ENCODE assay signal across 8 mouse cellular contexts in genomic region chr13:44868037-44868650, GRCm38 (mm10).
DNase-seq lines count a peak whose midpoint lies in the region; ATAC-seq lines count a peak whose summit lies in the region.

No protein-coding gene starts in this region.

- peaks cover 6% of the 10 kb centered on the region; the same call in 1 of the 2 replicates for H3K9me3 ChIP-seq in hindbrain, embryonic 13.5 days
- H3K9me3 ChIP-seq in hindbrain, embryonic 11.5 days (ENCODE audit: control insufficient read depth, low read length), result no peaks in the 10 kb centered on the region

- H3K27me3 ChIP-seq in hindbrain, embryonic 13.5 days, result no peaks in the 10 kb centered on the region
- H3K27me3 ChIP-seq in hindbrain, embryonic 11.5 days (ENCODE audit: control insufficient read depth, insufficient read depth, low read length), result no peaks in the 10 kb centered on the region

- H3K27ac ChIP-seq in hindbrain, embryonic 13.5 days, result peak overlapping the region; percentile 66
- H3K27ac ChIP-seq in hindbrain, embryonic 11.5 days (ENCODE audit: low read depth, low read length), result no peak overlapping the region

- H3K4me3 ChIP-seq in hindbrain, embryonic 13.5 days, result no peak overlapping the region
- H3K4me3 ChIP-seq in hindbrain, embryonic 11.5 days (ENCODE audit: low read depth, low read length), result no peak overlapping the region

- 49% methylated on average over 4 of the region's 4 CpGs for WGBS in hindbrain, embryonic 13.5 days
- WGBS in hindbrain, embryonic 11.5 days, result 66% methylated on average over 4 of the region's 4 CpGs

- no peak for DNase-seq in hindbrain, embryonic 11.5 days (ENCODE audit: low spot score)
- DNase-seq in cerebellum, postnatal 36 days, result peak; percentile 41 to 46
- DNase-seq in layer of hippocampus, adult 9-11 months, result peak; percentile 56
- peak; percentile 76 to 80 for DNase-seq in right cerebral cortex, postnatal 10 days (ENCODE audit: low spot score in 2 of 2)
- no peak for DNase-seq in lung, postnatal 25 days (ENCODE audit: low spot score)
- DNase-seq in thymus, postnatal 25 days, result no peak
- DNase-seq in spleen, adult 18-20 months, result no peak

- peaks cover 35% of the 10 kb centered on the region for H3K4me1 ChIP-seq in hindbrain, embryonic 13.5 days (replicated peaks)
- H3K4me1 ChIP-seq in hindbrain, embryonic 11.5 days (replicated peaks; ENCODE audit: control insufficient read depth, insufficient read depth, low read length), result no peaks in the 10 kb centered on the region

- H3K36me3 ChIP-seq in hindbrain, embryonic 13.5 days, result 0 out of 2 replicates have a peak, but pooled peaks cover 4% of the 10 kb centered on the region
- no peaks in the 10 kb centered on the region for H3K36me3 ChIP-seq in hindbrain, embryonic 11.5 days (ENCODE audit: control insufficient read depth, insufficient read depth, low read length)

- ATAC-seq in hindbrain, embryonic 13.5 days (ENCODE audit: low FRiP score), result peak; percentile 55; the same call in 1 of the 2 replicates
- no peak for ATAC-seq in hindbrain, embryonic 11.5 days (ENCODE audit: low FRiP score)

- no peak overlapping the region for H3K9ac ChIP-seq in hindbrain, embryonic 13.5 days
- H3K9ac ChIP-seq in hindbrain, embryonic 11.5 days (ENCODE audit: low read depth, low read length), result no peak overlapping the region

- H3K4me2 ChIP-seq in hindbrain, embryonic 13.5 days, result no peak overlapping the region
- no peak overlapping the region for H3K4me2 ChIP-seq in hindbrain, embryonic 11.5 days (replicated peaks; ENCODE audit: low read depth, low read length)

Comparison
In these comparisons a context has a peak if more than half of its experiments do, and no peak if none do; other contexts are left out.
1. DNase-seq: peak in cerebellum, postnatal 36 days (2 of 2), layer of hippocampus, adult 9-11 months (single experiment) and right cerebral cortex, postnatal 10 days (2 of 2); none in hindbrain, embryonic 11.5 days (single experiment), lung, postnatal 25 days (single experiment), thymus, postnatal 25 days (single experiment) and spleen, adult 18-20 months (0 of 2).